Mouse (Mus musculus) right cerebral cortex, postnatal 14 days (tissue): ENCODE measurements around the gene Rftn2.
"Not testable (repeated sequence)": the region's sequence is repeated elsewhere in the genome, so short reads cannot be mapped to it uniquely, and the experiment has no call there.

Experiments
- DNase-seq: peaks from one replicate; pipeline ENCODE4 v3.0.0; 2022

The Rftn2 gene

GRCm38 (mm10) chr1:55171361-55172325 is 54.9 kb downstream of the Rftn2 start:
- DNase-seq = no peak

- no peak for DNase-seq
These were observed 58.0 kb downstream of the Rftn2 start for GRCm38 (mm10) chr1:55168591-55168990.

GRCm38 (mm10) chr1:55167560-55167959 is 59.0 kb downstream of the Rftn2 start:
- DNase-seq = no peak

GRCm38 (mm10) chr1:55164005-55164404 is 62.6 kb downstream of the Rftn2 start:
- DNase-seq = no peak

GRCm38 (mm10) chr1:55162781-55163180 is 63.8 kb downstream of the Rftn2 start:
- no peak for DNase-seq

GRCm38 (mm10) chr1:55161895-55162294 is 64.7 kb downstream of the Rftn2 start:
- no peak for DNase-seq

- no peak for DNase-seq
These were observed 65.5 kb downstream of the Rftn2 start for GRCm38 (mm10) chr1:55160831-55161638.

- DNase-seq = no peak
These were observed 66.4 kb downstream of the Rftn2 start for GRCm38 (mm10) chr1:55160218-55160617.

GRCm38 (mm10) chr1:55158821-55159220 is 67.8 kb downstream of the Rftn2 start:
- DNase-seq = no peak

GRCm38 (mm10) chr1:55158211-55158610 is 68.4 kb downstream of the Rftn2 start:
- no peak for DNase-seq

GRCm38 (mm10) chr1:55157329-55157728 is 69.3 kb downstream of the Rftn2 start:
- DNase-seq = no peak

- no peak for DNase-seq
These were observed 81.0 kb downstream of the Rftn2 start for GRCm38 (mm10) chr1:55145556-55145955.

GRCm38 (mm10) chr1:55144338-55144737 is 82.2 kb downstream of the Rftn2 start:
- no peak for DNase-seq

GRCm38 (mm10) chr1:55135846-55136245 is 90.7 kb downstream of the Rftn2 start:
- no peak for DNase-seq

GRCm38 (mm10) chr1:55134301-55134700 is 92.3 kb downstream of the Rftn2 start:
- DNase-seq = no peak

- no peak for DNase-seq
These were observed 93.4 kb downstream of the Rftn2 start for GRCm38 (mm10) chr1:55133173-55133572.

GRCm38 (mm10) chr1:55132308-55132707 is 94.3 kb downstream of the Rftn2 start:
- DNase-seq = no peak

GRCm38 (mm10) chr1:55131424-55132014 is 95.1 kb downstream of the Rftn2 start:
- peak; percentile 56 for DNase-seq

GRCm38 (mm10) chr1:55130943-55131401 is 95.6 kb downstream of the Rftn2 start, which contains the start of gene Mob4:
Mob4 (plus strand) TSS chr1:55131231.
- DNase-seq = peak; percentile 96

GRCm38 (mm10) chr1:55130190-55130916 is 96.2 kb downstream of the Rftn2 start:
- no peak for DNase-seq

GRCm38 (mm10) chr1:55129716-55130115 is 96.9 kb downstream of the Rftn2 start:
- no peak for DNase-seq

- DNase-seq = not testable (repeated sequence)
These were observed 102.4 kb downstream of the Rftn2 start for GRCm38 (mm10) chr1:55124136-55124535.
